Mouse (Mus musculus) kidney, adult 11 months (tissue): ENCODE measurements around the gene Esrrg.

Source experiments
- DNase-seq: peaks from one replicate; pipeline ENCODE4 v3.0.0; 2022

The Esrrg gene

GRCm38 (mm10) chr1:187836876-187837275, 228.3 kb downstream of the Esrrg start:
- DNase-seq, result no peak

GRCm38 (mm10) chr1:187841629-187842028, 233.0 kb downstream of the Esrrg start:
- DNase-seq, result no peak

- no peak for DNase-seq
Measured at GRCm38 (mm10) chr1:187842702-187843101, 234.1 kb downstream of the Esrrg start.

GRCm38 (mm10) chr1:187854148-187854547, 245.6 kb downstream of the Esrrg start:
- DNase-seq, result no peak

- no peak for DNase-seq
Measured at GRCm38 (mm10) chr1:187862339-187862738, 253.7 kb downstream of the Esrrg start.

GRCm38 (mm10) chr1:187868427-187868826, 259.8 kb downstream of the Esrrg start:
- DNase-seq, result no peak

GRCm38 (mm10) chr1:187872208-187872607, 263.6 kb downstream of the Esrrg start:
- no peak for DNase-seq

- DNase-seq, result no peak
Measured at GRCm38 (mm10) chr1:187872744-187873143, 264.2 kb downstream of the Esrrg start.

GRCm38 (mm10) chr1:187873770-187874169, 265.2 kb downstream of the Esrrg start:
- no peak for DNase-seq

- DNase-seq, result no peak
Measured at GRCm38 (mm10) chr1:187887270-187887669, 278.7 kb downstream of the Esrrg start.

- no peak for DNase-seq
Measured at GRCm38 (mm10) chr1:187888142-187888541, 279.6 kb downstream of the Esrrg start.

- DNase-seq, result no peak
Measured at GRCm38 (mm10) chr1:187889096-187889495, 280.5 kb downstream of the Esrrg start.

GRCm38 (mm10) chr1:187891262-187891661, 282.7 kb downstream of the Esrrg start:
- DNase-seq, result no peak

GRCm38 (mm10) chr1:187895459-187895858, 286.9 kb downstream of the Esrrg start:
- DNase-seq, result no peak

- DNase-seq, result no peak
Measured at GRCm38 (mm10) chr1:187896291-187896690, 287.7 kb downstream of the Esrrg start.

- DNase-seq, result no peak
Measured at GRCm38 (mm10) chr1:187896910-187897309, 288.3 kb downstream of the Esrrg start.

- no peak for DNase-seq
Measured at GRCm38 (mm10) chr1:187899541-187899940, 290.9 kb downstream of the Esrrg start.

GRCm38 (mm10) chr1:187900756-187901155, 292.2 kb downstream of the Esrrg start:
- no peak for DNase-seq

GRCm38 (mm10) chr1:187902176-187902575, 293.6 kb downstream of the Esrrg start:
- no peak for DNase-seq

- DNase-seq, result no peak
Measured at GRCm38 (mm10) chr1:187904731-187905130, 296.1 kb downstream of the Esrrg start.

- no peak for DNase-seq
Measured at GRCm38 (mm10) chr1:187907407-187907806, 298.8 kb downstream of the Esrrg start.

- no peak for DNase-seq
Measured at GRCm38 (mm10) chr1:187907871-187908270, 299.3 kb downstream of the Esrrg start.

- no peak for DNase-seq
Measured at GRCm38 (mm10) chr1:187910718-187911117, 302.1 kb downstream of the Esrrg start.

- DNase-seq, result no peak
Measured at GRCm38 (mm10) chr1:187911201-187911600, 302.6 kb downstream of the Esrrg start.

GRCm38 (mm10) chr1:187918303-187918702, 309.7 kb downstream of the Esrrg start:
- DNase-seq, result no peak

- no peak for DNase-seq
Measured at GRCm38 (mm10) chr1:187918939-187919338, 310.3 kb downstream of the Esrrg start.
